Mouse (Mus musculus) bone marrow macrophage, adult 2 months (primary cell): Measurements from ENCODE around the gene March10.

Source experiments
- CTCF ChIP-seq: IDR thresholded peaks from 2 replicates; pipeline ENCODE4 v1.5.1; 2012; ENCODE audit warnings: low read depth, mild to moderate bottlenecking, low read length, moderate library complexity
- POLR2A ChIP-seq: IDR thresholded peaks from 2 replicates; pipeline ENCODE4 v1.6.1; 2012; ENCODE audit warnings: mild to moderate bottlenecking, low read depth, low read length, borderline replicate concordance

DNA sequence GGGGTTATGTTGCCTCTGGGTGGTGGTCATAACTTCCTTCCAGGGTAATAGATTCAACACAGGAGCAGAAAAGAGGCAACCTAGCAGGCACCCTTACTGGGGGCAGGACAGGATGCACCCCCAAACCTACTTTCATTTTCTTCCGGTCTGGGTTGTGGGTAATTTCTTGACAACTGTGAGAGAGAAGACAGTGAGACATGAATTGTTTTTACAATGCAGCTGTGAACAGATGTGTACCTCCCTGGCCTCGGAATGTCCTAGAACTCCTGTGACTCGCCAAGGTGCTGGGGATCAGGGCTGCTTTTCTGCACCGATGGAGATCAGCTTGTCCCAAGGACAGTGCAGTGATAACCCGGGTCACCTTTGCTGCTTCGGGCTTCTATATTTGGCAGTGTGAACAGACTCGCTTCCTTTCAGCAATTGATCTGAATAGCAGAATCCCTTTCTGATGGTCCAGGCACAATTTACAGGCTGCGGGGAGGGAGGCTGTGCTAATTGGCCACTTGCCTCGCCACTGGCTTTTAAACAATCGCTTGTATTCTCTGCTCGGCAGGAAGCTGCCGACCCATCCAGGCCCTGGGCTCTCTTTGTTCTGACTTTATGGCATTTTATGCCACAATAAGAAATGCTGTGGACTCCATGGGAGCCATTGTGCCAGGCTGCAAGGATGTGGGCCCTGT, 92.0 kb downstream of the March10 start:
- TF ChIP-seq POLR2A (no peak), CTCF (no peak)
